ENCODE assay signal across 24 mouse cellular contexts in the genomic region with DNA sequence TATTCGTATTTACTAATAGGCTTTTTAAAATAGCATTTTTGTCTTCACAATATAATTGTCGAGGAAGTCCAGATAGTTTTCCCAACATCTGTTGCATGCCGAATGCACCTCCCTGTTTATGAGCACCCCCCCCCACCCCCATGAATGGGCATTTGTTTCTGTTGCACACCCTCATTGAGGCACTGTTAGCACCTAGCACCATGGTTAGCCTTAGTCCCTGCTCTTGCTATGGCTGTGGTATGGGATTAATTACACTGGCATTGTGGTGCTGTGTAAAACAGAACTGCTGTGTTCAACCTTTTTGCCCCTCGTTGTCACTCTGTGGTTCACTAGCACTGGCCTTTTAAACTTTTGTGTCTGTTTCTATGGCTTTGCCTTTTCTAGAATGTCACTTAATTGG.
"Had no signal": no experiment of that assay in that cellular context is flagged by ENCODE, and none has a peak within 500 bp of the region (broad histone marks: within the 10 kb centered on the region; RNA-seq: fewer than 3 reads in every experiment).

No protein-coding gene starts in this region.

- H3K36me3 ChIP-seq: heart, embryonic 10.5 days; heart, embryonic 12.5 days; hindbrain, embryonic 13.5 days; hindbrain, embryonic 15.5 days; kidney, embryonic 15.5 days; limb, embryonic 12.5 days; liver, embryonic 13.5 days; liver, embryonic 15.5 days had no signal

- H3K4me2 ChIP-seq: heart, embryonic 12.5 days; hindbrain, embryonic 13.5 days; hindbrain, embryonic 15.5 days; kidney, embryonic 15.5 days; limb, embryonic 12.5 days; liver, embryonic 11.5 days; liver, embryonic 13.5 days; liver, embryonic 15.5 days had no signal

- H3K27me3 ChIP-seq: heart, embryonic 12.5 days; hindbrain, embryonic 13.5 days; hindbrain, embryonic 15.5 days; kidney, embryonic 15.5 days; limb, embryonic 12.5 days; liver, embryonic 13.5 days; liver, embryonic 15.5 days had no signal

- H3K27ac ChIP-seq: heart, embryonic 10.5 days; hindbrain, embryonic 13.5 days; hindbrain, embryonic 15.5 days; hindbrain, postnatal 0 days; kidney, embryonic 15.5 days; kidney, postnatal 0 days; left cerebral cortex, adult 2 months; limb, embryonic 12.5 days; liver, embryonic 13.5 days; liver, embryonic 15.5 days had no signal

- ATAC-seq: hindbrain, postnatal 0 days; intestine, embryonic 16.5 days had no signal

- H3K4me1 ChIP-seq: heart, embryonic 10.5 days; heart, embryonic 12.5 days; hindbrain, embryonic 13.5 days; hindbrain, embryonic 15.5 days; kidney, embryonic 15.5 days; liver, embryonic 13.5 days; liver, embryonic 15.5 days had no signal

- H3K4me3 ChIP-seq: heart, embryonic 10.5 days; heart, embryonic 12.5 days; hindbrain, embryonic 13.5 days; hindbrain, embryonic 15.5 days; kidney, embryonic 15.5 days; left cerebral cortex, adult 2 months; limb, embryonic 12.5 days; liver, embryonic 13.5 days; liver, embryonic 15.5 days had no signal

- H3K9me3 ChIP-seq: heart, embryonic 10.5 days; heart, embryonic 12.5 days; hindbrain, embryonic 13.5 days; hindbrain, embryonic 15.5 days; kidney, embryonic 15.5 days; limb, embryonic 12.5 days; liver, embryonic 13.5 days; liver, embryonic 15.5 days had no signal

- DNase-seq: gastrocnemius, postnatal 14 days; gastrocnemius, postnatal 36 days; heart, adult 18-20 months; heart, postnatal 14 days; heart, postnatal 36 days; kidney, adult 11 months; kidney, adult 2 months; kidney, adult 9 months; kidney, postnatal 14 days; kidney, postnatal 36 days; liver; liver, embryonic 13.5 days had no signal

- H3K9ac ChIP-seq: heart, embryonic 12.5 days; hindbrain, embryonic 13.5 days; hindbrain, embryonic 15.5 days; kidney, embryonic 15.5 days; limb, embryonic 12.5 days; liver, embryonic 13.5 days; liver, embryonic 15.5 days had no signal
